ENCODE assay signal across 20 mouse cellular contexts in genomic region chr9:98485815-98486214, GRCm38 (mm10). TPM values are rescaled to one million over a fixed set of nuclear protein-coding genes. Genes with fewer than 3 reads are reported as not detected.
"Had no signal": no experiment of that assay in that cellular context is flagged by ENCODE, and none has a peak within 500 bp of the region (broad histone marks: within the 10 kb centered on the region; RNA-seq: fewer than 3 reads in every experiment).

TSS of gene Rbp2 (plus strand) at chr9:98486115.

- H3K4me1 ChIP-seq: midbrain, embryonic 15.5 days had no signal

- H3K4me3 ChIP-seq: left cerebral cortex, adult 2 months; megakaryocyte, embryonic 14.5 days; midbrain, embryonic 15.5 days; neural tube, embryonic 12.5 days had no signal

- H3K9ac ChIP-seq: lung, embryonic 14.5 days; midbrain, embryonic 15.5 days; neural tube, embryonic 12.5 days had no signal

- H3K36me3 ChIP-seq: midbrain, embryonic 15.5 days; neural tube, embryonic 12.5 days had no signal

- H3K9me3 ChIP-seq: megakaryocyte, embryonic 14.5 days; midbrain, embryonic 15.5 days; neural tube, embryonic 12.5 days had no signal

- DNase-seq: kidney, adult 11 months; kidney, postnatal 10 days; kidney, postnatal 4 days; lung, embryonic 14.5 days; lung, postnatal 10 days; right cerebral cortex, postnatal 4 days; thymus, adult 18-20 months; thymus, postnatal 14 days had no signal

- H3K27ac ChIP-seq: left cerebral cortex, adult 2 months; macrophage; midbrain, embryonic 15.5 days; neural tube, embryonic 12.5 days had no signal

- H3K27me3 ChIP-seq: megakaryocyte, embryonic 14.5 days; midbrain, embryonic 15.5 days; neural tube, embryonic 12.5 days had no signal

- ATAC-seq: midbrain, embryonic 15.5 days had no signal

- H3K4me2 ChIP-seq: lung, embryonic 14.5 days; midbrain, embryonic 11.5 days; midbrain, embryonic 15.5 days; neural tube, embryonic 12.5 days had no signal

RNA-seq across cellular contexts. Expression of gene Rbp2, which starts in this region (rescaled TPM):
- total RNA-seq: layer of hippocampus, postnatal 25 days; left cerebral cortex, adult 2 months; left cerebral cortex, postnatal 14 days; liver, adult 2 months; monocyte, adult 5-6 weeks; neutrophil, adult 5-6 weeks had no signal
- polyA plus RNA-seq: liver, adult 2 months; macrophage; spleen, adult 2 months had no signal
